Mouse (Mus musculus): Measurements from ENCODE around the gene Chmp1a.

The Chmp1a gene

GRCm38 (mm10) chr8:123155177-123155576, 57.4 kb downstream of the Chmp1a start:
- DNase-seq (ENCODE audit: low spot score in 2 of 2), result no peak

Measured in urinary bladder, postnatal 4 days (tissue).